Mouse (Mus musculus) frontal cortex, adult 2 months (tissue): ENCODE measurements around the gene Aph1a. TPM values are rescaled to one million over a fixed set of nuclear protein-coding genes. Genes with fewer than 3 reads are reported as not detected.

ENCODE experiments used
- DNase-seq, 2 experiments: peaks; one replicate each; pipeline ENCODE4 v3.0.0; 2022; ENCODE audit warnings: low spot score in 1 of 2; ENCODE audit errors: extremely low spot score in 1 of 2
- polyA plus RNA-seq: library from polyadenylated mRNA; depleted of rRNA; stranded (reverse); fragments of >200 nt; gene quantifications from 2 replicates; pipeline ENCODE4 v1.2.3, GENCODE M21; 2012; rRNA removed

The Aph1a gene
- polyA plus RNA-seq, 1 experiment: 75.5 TPM

DNA sequence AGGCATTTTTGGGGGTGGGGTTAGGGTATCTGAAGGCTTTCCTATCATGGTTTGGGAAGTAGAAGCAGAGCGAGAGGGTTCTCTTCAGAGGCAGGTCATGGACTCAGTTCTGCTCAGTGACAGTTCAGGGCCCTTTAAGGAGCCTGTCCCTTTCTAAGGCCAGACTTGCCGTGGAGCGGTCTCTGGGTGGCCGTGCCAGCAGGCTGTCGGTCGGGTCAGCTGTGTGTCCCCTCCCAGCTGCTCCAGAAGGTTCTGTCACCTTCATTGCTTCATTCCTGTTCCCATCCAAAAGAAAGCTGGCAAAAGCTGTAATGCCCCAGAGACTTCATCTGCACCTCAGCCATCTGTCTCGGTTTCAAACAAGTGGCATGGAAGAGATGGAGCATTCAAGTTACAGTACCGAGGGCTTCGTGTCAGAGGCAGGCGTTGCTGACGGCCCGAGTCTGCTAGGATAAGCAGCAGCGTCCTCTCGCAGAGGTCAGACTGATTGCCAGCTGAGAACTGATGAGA is 52.0 kb downstream of the Aph1a start:
- DNase-seq: no peak

Other genes with a start within 250 kb of the Aph1a start
- 43.3 and 47.0 TPM in 2 replicates for gene Mcl1, start 235.2 kb upstream of the Aph1a start, polyA plus RNA-seq
- 3.5 and 4.1 TPM in 2 replicates for gene Adamtsl4, start 206.1 kb upstream of the Aph1a start, polyA plus RNA-seq
- gene Ecm1, start 154.4 kb upstream of the Aph1a start, polyA plus RNA-seq: 19.9 and 23.0 TPM in 2 replicates
- gene Tars2, start 133.8 kb upstream of the Aph1a start, polyA plus RNA-seq: 37.5 and 38.4 TPM in 2 replicates
- gene Rprd2, start 75.1 kb upstream of the Aph1a start, polyA plus RNA-seq: 24.6 and 28.5 TPM in 2 replicates
- 35.9 and 36.2 TPM in 2 replicates for gene Prpf3, start 38.1 kb upstream of the Aph1a start, polyA plus RNA-seq
- gene Mrps21, start 22.4 kb upstream of the Aph1a start, polyA plus RNA-seq: 235 and 288 TPM in 2 replicates
- 37.2 and 42.7 TPM in 2 replicates for gene Ciart, start 11.7 kb upstream of the Aph1a start, polyA plus RNA-seq
- 15.0 and 16.2 TPM in 2 replicates for gene BC028528, start 2.0 kb upstream of the Aph1a start, polyA plus RNA-seq
- gene Car14, start 10.7 kb downstream of the Aph1a start, polyA plus RNA-seq: 12.8 and 14.6 TPM in 2 replicates
- 117 and 123 TPM in 2 replicates for gene Anp32e, start 35.3 kb downstream of the Aph1a start, polyA plus RNA-seq
- 131 and 156 TPM in 2 replicates for gene Plekho1, start 102.0 kb downstream of the Aph1a start, polyA plus RNA-seq
- 32.7 and 33.0 TPM in 2 replicates for gene Vps45, start 164.5 kb downstream of the Aph1a start, polyA plus RNA-seq
- gene Otud7b, start 210.6 kb downstream of the Aph1a start, polyA plus RNA-seq: 16.2 and 17.6 TPM in 2 replicates